Mouse (Mus musculus) liver, embryonic 16.5 days (tissue): ENCODE results near the gene Ppp4r3a. TPM values are rescaled to one million over a fixed set of nuclear protein-coding genes. Genes with fewer than 3 reads are reported as not detected.

Source experiments
- ATAC-seq: fragments of 200-750 bp; cut with Nextera tagmentation; 2 replicates; pipeline ENCODE4 v1.8.0; 2017; ENCODE audit warnings: low read depth, mild to moderate bottlenecking, moderate number of reproducible peaks, moderate library complexity
- H3K27ac ChIP-seq: fragments of 300-500 bp; sonication (generic); 2 replicates; pipeline ENCODE4 v1.5.1; 2014; ENCODE audit warnings: mild to moderate bottlenecking, low read length
- H3K27me3 ChIP-seq: fragments of 300-500 bp; sonication (generic); 2 replicates; pipeline ENCODE4 v1.6.1; 2014; ENCODE audit warnings: low read depth, low read length, mixed read lengths; ENCODE audit not compliant: control insufficient read depth, insufficient read depth
- H3K36me3 ChIP-seq: fragments of 300-500 bp; sonication (generic); 2 replicates; pipeline ENCODE4 v1.6.1; 2014; ENCODE audit warnings: mild to moderate bottlenecking; ENCODE audit not compliant: control insufficient read depth, insufficient read depth
- H3K4me1 ChIP-seq: fragments of 300-500 bp; sonication (generic); 2 replicates; pipeline ENCODE4 v1.6.1; 2014; ENCODE audit warnings: low read depth, low read length, mixed read lengths; ENCODE audit not compliant: control insufficient read depth
- H3K4me2 ChIP-seq: fragments of 300-500 bp; sonication (generic); 2 replicates; pipeline ENCODE4 v1.6.1; 2014; ENCODE audit warnings: low read depth, low read length, mixed read lengths
- H3K4me3 ChIP-seq: fragments of 300-500 bp; sonication (generic); 2 replicates; pipeline ENCODE4 v1.5.1; 2014; ENCODE audit warnings: low read depth, mild to moderate bottlenecking, low read length
- H3K9ac ChIP-seq: fragments of 300-500 bp; sonication (generic); 2 replicates; pipeline ENCODE4 v1.6.1; 2014; ENCODE audit warnings: low read depth, low read length
- H3K9me3 ChIP-seq: fragments of 300-500 bp; sonication (generic); replicated peaks from 2 replicates; pipeline ENCODE4 v1.6.1; 2016; ENCODE audit warnings: low read length; ENCODE audit not compliant: control insufficient read depth
- WGBS: fragments of 180-500 bp; shearing (Covaris S2); extraction: QIAGEN DNeasy Blood & Tissue Kit; methylation state at CpG from one replicate; pipeline ENCODE4 v1.1.7; 2014; ENCODE audit not compliant: insufficient replicate concordance; 5-methylcytosine and 5-hydroxymethylcytosine counted together
- polyA plus RNA-seq: library from polyadenylated mRNA; unstranded; fragments of >200 nt; fragmentation: Nextera tagmentation; extraction: Ambion mirVana; gene quantifications from 2 replicates; pipeline ENCODE4 v1.2.1, GENCODE M21; 2015

Gene Ppp4r3a
- polyA plus RNA-seq, 1 experiment from 2014 or later, result 15.0 TPM

GRCm38 (mm10) chr12:101004982-101005381, 78.5 kb downstream of the Ppp4r3a start:
- Histone ChIP-seq H3K9ac (no peak overlapping the region), H3K4me1 (peaks cover 50% of the 10 kb centered on the region), H3K27ac (no peak overlapping the region), H3K36me3 (no peaks in the 10 kb centered on the region), H3K27me3 (no peaks in the 10 kb centered on the region), H3K4me3 (no peak overlapping the region), H3K9me3 (no peaks in the 10 kb centered on the region), H3K4me2 (no peak overlapping the region)
- 89% methylated on average over 5 of the region's 5 CpGs for WGBS
- ATAC-seq, result no peak

GRCm38 (mm10) chr12:101002801-101003513, 80.5 kb downstream of the Ppp4r3a start:
- H3K4me3 ChIP-seq, result no peak overlapping the region
- no peak overlapping the region for H3K27ac ChIP-seq
- no peak overlapping the region for H3K4me2 ChIP-seq
- H3K9ac ChIP-seq, result no peak overlapping the region
- no peaks in the 10 kb centered on the region for H3K9me3 ChIP-seq
- WGBS, result 65% methylated on average over 4 of the region's 4 CpGs
- H3K27me3 ChIP-seq, result no peaks in the 10 kb centered on the region
- H3K4me1 ChIP-seq, result peaks cover 50% of the 10 kb centered on the region
- no peak for ATAC-seq
- H3K36me3 ChIP-seq, result no peaks in the 10 kb centered on the region

- 38% methylated on average over 7 of the region's 7 CpGs for WGBS
- Histone ChIP-seq H3K4me2 (peak overlapping the region; percentile 19; the same call in 1 of the 2 replicates), H3K4me1 (peaks cover 62% of the 10 kb centered on the region), H3K4me3 (0 out of 2 replicates have a peak overlapping the region, but pooled peaks have one; percentile 1), H3K9me3 (no peaks in the 10 kb centered on the region), H3K27ac (peak overlapping the region; percentile 82), H3K36me3 (no peaks in the 10 kb centered on the region), H3K27me3 (no peaks in the 10 kb centered on the region), H3K9ac (peak overlapping the region; percentile 21; the same call in 1 of the 2 replicates)
- ATAC-seq, result peak; percentile 82
Measured at GRCm38 (mm10) chr12:100999061-100999954, 84.2 kb downstream of the Ppp4r3a start.

- Histone ChIP-seq H3K9me3 (no peaks in the 10 kb centered on the region), H3K4me2 (0 out of 2 replicates have a peak overlapping the region, but pooled peaks have one; percentile 19), H3K27ac (peak overlapping the region; percentile 82), H3K9ac (no peak overlapping the region), H3K36me3 (no peaks in the 10 kb centered on the region), H3K4me3 (no peak overlapping the region), H3K4me1 (peaks cover 62% of the 10 kb centered on the region), H3K27me3 (no peaks in the 10 kb centered on the region)
- WGBS, result 41% methylated on average over 8 of the region's 8 CpGs
- no peak for ATAC-seq
Measured at GRCm38 (mm10) chr12:100998564-100998962, 84.9 kb downstream of the Ppp4r3a start.

GRCm38 (mm10) chr12:100997830-100998563, 85.5 kb downstream of the Ppp4r3a start:
- H3K27me3 ChIP-seq, result no peaks in the 10 kb centered on the region
- no peaks in the 10 kb centered on the region for H3K36me3 ChIP-seq
- H3K9ac ChIP-seq, result no peak overlapping the region; the same call in 1 of the 2 replicates
- no peak overlapping the region for H3K4me3 ChIP-seq
- peaks cover 61% of the 10 kb centered on the region for H3K4me1 ChIP-seq
- 34% methylated on average over 10 of the region's 10 CpGs for WGBS
- no peaks in the 10 kb centered on the region for H3K9me3 ChIP-seq
- ATAC-seq, result no peak
- H3K4me2 ChIP-seq, result no peak overlapping the region
- H3K27ac ChIP-seq, result peak overlapping the region; percentile 12; the same call in 1 of the 2 replicates

GRCm38 (mm10) chr12:100996378-100996898, 87.1 kb downstream of the Ppp4r3a start:
- Histone ChIP-seq H3K4me1 (peaks cover 57% of the 10 kb centered on the region), H3K27me3 (no peaks in the 10 kb centered on the region), H3K9me3 (no peaks in the 10 kb centered on the region), H3K36me3 (no peaks in the 10 kb centered on the region), H3K4me3 (no peak overlapping the region), H3K27ac (peak overlapping the region; percentile 19; the same call in 1 of the 2 replicates), H3K4me2 (no peak overlapping the region), H3K9ac (no peak overlapping the region; the same call in 1 of the 2 replicates)
- ATAC-seq, result peak; percentile 20
- 43% methylated on average over 5 of the region's 5 CpGs for WGBS

- no peak overlapping the region for H3K4me2 ChIP-seq
- no peaks in the 10 kb centered on the region for H3K9me3 ChIP-seq
- no peak overlapping the region; the same call in 1 of the 2 replicates for H3K9ac ChIP-seq
- no peak overlapping the region for H3K4me3 ChIP-seq
- 81% methylated on average over 16 of the region's 16 CpGs for WGBS
- H3K36me3 ChIP-seq, result no peaks in the 10 kb centered on the region
- H3K4me1 ChIP-seq, result peaks cover 52% of the 10 kb centered on the region
- ATAC-seq, result no peak
- peak overlapping the region; percentile 19; the same call in 1 of the 2 replicates for H3K27ac ChIP-seq
- no peaks in the 10 kb centered on the region for H3K27me3 ChIP-seq
Measured at GRCm38 (mm10) chr12:100995607-100996377, 87.7 kb downstream of the Ppp4r3a start.
